22 mouse cellular contexts compared by ENCODE assay signal in genomic region chr2:170852337-170852736, GRCm38 (mm10).
"Had no signal": no experiment of that assay in that cellular context is flagged by ENCODE, and none has a peak within 500 bp of the region (broad histone marks: within the 10 kb centered on the region; RNA-seq: fewer than 3 reads in every experiment).

No protein-coding gene starts in this region.

- ATAC-seq: liver, embryonic 12.5 days; midbrain, embryonic 13.5 days; midbrain, embryonic 16.5 days had no signal

- H3K27me3 ChIP-seq: limb, embryonic 13.5 days; liver, embryonic 12.5 days; liver, embryonic 15.5 days; lung, embryonic 15.5 days; megakaryocyte, embryonic 14.5 days; midbrain, embryonic 13.5 days; neural tube, embryonic 13.5 days; stomach, embryonic 15.5 days had no signal

- H3K9me3 ChIP-seq: limb, embryonic 10.5 days; lung, embryonic 15.5 days; midbrain, embryonic 13.5 days; neural tube, embryonic 13.5 days; stomach, embryonic 15.5 days had no signal

- H3K36me3 ChIP-seq: limb, embryonic 10.5 days; limb, embryonic 13.5 days; liver, embryonic 12.5 days; liver, embryonic 15.5 days; lung, embryonic 15.5 days; midbrain, embryonic 10.5 days; midbrain, embryonic 13.5 days; neural tube, embryonic 13.5 days; stomach, embryonic 15.5 days had no signal

- H3K4me1 ChIP-seq: liver, embryonic 12.5 days; liver, embryonic 15.5 days; megakaryocyte, embryonic 14.5 days; stomach, embryonic 15.5 days had no signal

- DNase-seq: kidney, postnatal 14 days; kidney, postnatal 4 days; liver; lung, adult 18-20 months; lung, postnatal 10 days; lung, postnatal 36 days; retina, postnatal 1 day; right cerebral cortex, postnatal 25 days; spleen, adult 18-20 months; thymus, postnatal 25 days had no signal

- H3K9ac ChIP-seq: limb, embryonic 13.5 days; liver, embryonic 12.5 days; liver, embryonic 15.5 days; lung, embryonic 15.5 days; midbrain, embryonic 13.5 days; neural tube, embryonic 13.5 days; stomach, embryonic 15.5 days had no signal

- H3K4me2 ChIP-seq: limb, embryonic 13.5 days; liver, embryonic 12.5 days; liver, embryonic 15.5 days; lung, embryonic 15.5 days; midbrain, embryonic 13.5 days; neural tube, embryonic 13.5 days; stomach, embryonic 15.5 days had no signal

- H3K27ac ChIP-seq: limb, embryonic 10.5 days; limb, embryonic 13.5 days; liver, embryonic 12.5 days; liver, embryonic 15.5 days; lung, embryonic 15.5 days; midbrain, embryonic 10.5 days; midbrain, embryonic 13.5 days; neural tube, embryonic 13.5 days; stomach, embryonic 15.5 days had no signal

- H3K4me3 ChIP-seq: limb, embryonic 10.5 days; limb, embryonic 13.5 days; liver, embryonic 12.5 days; liver, embryonic 15.5 days; lung, embryonic 15.5 days; megakaryocyte, embryonic 14.5 days; midbrain, embryonic 10.5 days; midbrain, embryonic 13.5 days; myocyte; neural tube, embryonic 13.5 days; stomach, embryonic 15.5 days had no signal
